Mouse (Mus musculus) ES-E14 (cell line): ENCODE measurements at regions not wholly inside any gene's neighbourhood (a gene's known extent, or its start where the extent isn't known, plus 50 kb on each side); places are given as distances from the start of the nearest gene placed in this dataset.

Experiments used
- CHD2 ChIP-seq: IDR thresholded peaks from 2 replicates; pipeline ENCODE4 v1.6.1; 2014; ENCODE audit warnings: mild to moderate bottlenecking, low read depth, low read length, inconsistent platforms
- HCFC1 ChIP-seq: IDR thresholded peaks from 2 replicates; pipeline ENCODE4 v1.6.1; 2012; ENCODE audit warnings: low read length, inconsistent platforms, borderline replicate concordance; ENCODE audit not compliant: insufficient read depth
- MAFK ChIP-seq: IDR thresholded peaks from 2 replicates; pipeline ENCODE4 v1.6.1; 2014; ENCODE audit warnings: mild to moderate bottlenecking, low read depth, low read length, inconsistent platforms; ENCODE audit not compliant: insufficient read depth
- ZC3H11A ChIP-seq: IDR thresholded peaks from 2 replicates; pipeline ENCODE4 v1.6.1; 2012; ENCODE audit warnings: low read depth, mild to moderate bottlenecking, inconsistent platforms, low read length, borderline replicate concordance
- ZNF384 ChIP-seq: IDR thresholded peaks from 2 replicates; pipeline ENCODE4 v1.6.1; 2012; ENCODE audit warnings: low read depth, low read length, inconsistent platforms

- TF ChIP-seq ZNF384, result no peak
- TF ChIP-seq CHD2, result no peak
- TF ChIP-seq ZC3H11A, result peak; percentile 27; the same call in 1 of the 2 replicates
- no peak for TF ChIP-seq MAFK
- no peak for TF ChIP-seq HCFC1
These were observed 85.8 kb upstream of the 5530400C23Rik start for GRCm38 (mm10) chr6:133206173-133206572.
